Mouse (Mus musculus) neural tube, embryonic 14.5 days (tissue): ENCODE data around the gene Abcb10. TPM values are rescaled to one million over a fixed set of nuclear protein-coding genes. Genes with fewer than 3 reads are reported as not detected.

Experiments
- ATAC-seq: fragments of 200-750 bp; cut with Nextera tagmentation; 2 replicates; pipeline ENCODE4 v1.8.0; 2017; ENCODE audit warnings: low read depth, mild to moderate bottlenecking, moderate TSS enrichment, moderate library complexity
- H3K27ac ChIP-seq: fragments of 300-500 bp; sonication (generic); 2 replicates; pipeline ENCODE4 v1.5.1; 2014; ENCODE audit warnings: low read depth, mild to moderate bottlenecking, control low read depth, low read length, moderate library complexity, mixed read lengths
- H3K27me3 ChIP-seq: fragments of 300-500 bp; sonication (generic); 2 replicates; pipeline ENCODE4 v1.6.1; 2014; ENCODE audit warnings: low read length; ENCODE audit not compliant: control insufficient read depth, insufficient read depth
- H3K36me3 ChIP-seq: fragments of 300-500 bp; sonication (generic); 2 replicates; pipeline ENCODE4 v1.6.1; 2014; ENCODE audit warnings: low read length, mixed read lengths; ENCODE audit not compliant: control insufficient read depth, insufficient read depth
- H3K4me1 ChIP-seq: fragments of 300-500 bp; sonication (generic); 2 replicates; pipeline ENCODE4 v1.6.1; 2014; ENCODE audit warnings: low read length; ENCODE audit not compliant: control insufficient read depth, insufficient read depth
- H3K4me2 ChIP-seq: fragments of 300-500 bp; sonication (generic); 2 replicates; pipeline ENCODE4 v1.6.1; 2014; ENCODE audit warnings: mild to moderate bottlenecking, low read depth, low read length, control low read depth
- H3K4me3 ChIP-seq: fragments of 300-500 bp; sonication (generic); 2 replicates; pipeline ENCODE4 v1.5.1; 2014; ENCODE audit warnings: low read depth, low read length, control low read depth, mixed read lengths
- H3K9ac ChIP-seq: fragments of 300-500 bp; sonication (generic); replicated peaks from 2 replicates; pipeline ENCODE4 v1.6.1; 2014; ENCODE audit warnings: low read depth, mild to moderate bottlenecking, control low read depth, low read length, mixed read lengths
- H3K9me3 ChIP-seq: fragments of 300-500 bp; sonication (generic); 2 replicates; pipeline ENCODE4 v1.6.1; 2016; ENCODE audit warnings: low read length; ENCODE audit not compliant: control insufficient read depth
- WGBS: fragments of 180-500 bp; shearing (Covaris S2); extraction: QIAGEN DNeasy Blood & Tissue Kit; methylation state at CpG from one replicate; pipeline ENCODE4 v1.1.7; 2014; 5-methylcytosine and 5-hydroxymethylcytosine counted together
- polyA plus RNA-seq: library from polyadenylated mRNA; unstranded; fragments of >200 nt; fragmentation: Nextera tagmentation; extraction: Ambion mirVana; gene quantifications from 2 replicates; pipeline ENCODE4 v1.2.1, GENCODE M21; 2014

The Abcb10 gene
- polyA plus RNA-seq, 1 experiment from 2014 or later, result 18.9 TPM

GRCm38 (mm10) chr8:123949686-123949986 is 33.3 kb downstream of the Abcb10 start:
- WGBS, result 6% methylated on average over 10 of the region's 10 CpGs
- ATAC-seq, result peak; percentile 52
- no peaks in the 10 kb centered on the region for H3K27me3 ChIP-seq
- peak overlapping the region; percentile 67 for H3K4me2 ChIP-seq
- peak overlapping the region; percentile 95 for H3K4me3 ChIP-seq
- H3K36me3 ChIP-seq, result peaks cover 16% of the 10 kb centered on the region; the same call in 1 of the 2 replicates
- peak overlapping the region; percentile 82 for H3K27ac ChIP-seq
- no peaks in the 10 kb centered on the region for H3K9me3 ChIP-seq
- peak overlapping the region; percentile 67 for H3K9ac ChIP-seq
- peaks cover 6% of the 10 kb centered on the region; the same call in 1 of the 2 replicates for H3K4me1 ChIP-seq

GRCm38 (mm10) chr8:123948942-123949685 is 33.8 kb downstream of the Abcb10 start, which contains the start of gene Nup133:
Nup133 (minus strand) TSS chr8:123949265.
- H3K4me1 ChIP-seq, result peaks cover 6% of the 10 kb centered on the region; the same call in 1 of the 2 replicates
- H3K27ac ChIP-seq, result peak within 1 kb of the TSS; percentile 82
- ATAC-seq, result peak; percentile 88
- peaks cover 14% of the 10 kb centered on the region; the same call in 1 of the 2 replicates for H3K36me3 ChIP-seq
- no peaks in the 10 kb centered on the region for H3K27me3 ChIP-seq
- peak within 1 kb of the TSS; percentile 67 for H3K4me2 ChIP-seq
- under 1% methylated on average over 77 of the region's 77 CpGs for WGBS
- peak within 1 kb of the TSS; percentile 67 for H3K9ac ChIP-seq
- peak within 1 kb of the TSS; percentile 95 for H3K4me3 ChIP-seq
- no peaks in the 10 kb centered on the region for H3K9me3 ChIP-seq

GRCm38 (mm10) chr8:123929026-123929425 is 53.9 kb downstream of the Abcb10 start:
- Histone ChIP-seq H3K36me3 (peaks cover 12% of the 10 kb centered on the region), H3K4me3 (no peak overlapping the region), H3K4me2 (no peak overlapping the region), H3K9ac (no peak overlapping the region), H3K27me3 (no peaks in the 10 kb centered on the region), H3K9me3 (no peaks in the 10 kb centered on the region), H3K27ac (no peak overlapping the region), H3K4me1 (no peaks in the 10 kb centered on the region)
- WGBS, result 94% methylated on average over 7 of the region's 7 CpGs
- ATAC-seq, result no peak

GRCm38 (mm10) chr8:123925671-123926070 is 57.3 kb downstream of the Abcb10 start:
- H3K4me1 ChIP-seq, result no peaks in the 10 kb centered on the region
- H3K9me3 ChIP-seq, result no peaks in the 10 kb centered on the region
- peaks cover 10% of the 10 kb centered on the region; the same call in 1 of the 2 replicates for H3K36me3 ChIP-seq
- H3K4me2 ChIP-seq, result no peak overlapping the region
- no peaks in the 10 kb centered on the region for H3K27me3 ChIP-seq
- WGBS, result 98% methylated on average over 3 of the region's 3 CpGs
- no peak overlapping the region for H3K4me3 ChIP-seq
- H3K27ac ChIP-seq, result no peak overlapping the region
- no peak overlapping the region for H3K9ac ChIP-seq
- no peak for ATAC-seq

GRCm38 (mm10) chr8:123924719-123925118 is 58.2 kb downstream of the Abcb10 start:
- H3K4me3 ChIP-seq, result no peak overlapping the region
- H3K9ac ChIP-seq, result no peak overlapping the region
- 15% methylated on average over 2 of the region's 2 CpGs for WGBS
- H3K27ac ChIP-seq, result no peak overlapping the region
- no peaks in the 10 kb centered on the region for H3K9me3 ChIP-seq
- no peak overlapping the region for H3K4me2 ChIP-seq
- peaks cover 10% of the 10 kb centered on the region for H3K36me3 ChIP-seq
- no peaks in the 10 kb centered on the region for H3K27me3 ChIP-seq
- ATAC-seq, result peak; percentile 60; the same call in 1 of the 2 replicates
- H3K4me1 ChIP-seq, result no peaks in the 10 kb centered on the region

GRCm38 (mm10) chr8:123914635-123915034 is 68.3 kb downstream of the Abcb10 start:
- Histone ChIP-seq H3K4me2 (no peak overlapping the region), H3K9me3 (no peaks in the 10 kb centered on the region), H3K27ac (no peak overlapping the region), H3K27me3 (no peaks in the 10 kb centered on the region), H3K9ac (no peak overlapping the region), H3K4me3 (no peak overlapping the region), H3K4me1 (no peaks in the 10 kb centered on the region), H3K36me3 (peaks cover 61% of the 10 kb centered on the region)
- no peak for ATAC-seq
- 98% methylated on average over 3 of the region's 3 CpGs for WGBS

- WGBS, result 93% methylated on average over 4 of the region's 4 CpGs
- Histone ChIP-seq H3K4me2 (no peak overlapping the region), H3K4me1 (no peaks in the 10 kb centered on the region), H3K27me3 (no peaks in the 10 kb centered on the region), H3K9me3 (no peaks in the 10 kb centered on the region), H3K9ac (no peak overlapping the region), H3K27ac (no peak overlapping the region), H3K4me3 (no peak overlapping the region), H3K36me3 (peaks cover 55% of the 10 kb centered on the region)
- ATAC-seq, result no peak
These were observed 70.7 kb downstream of the Abcb10 start for GRCm38 (mm10) chr8:123912265-123912664.

GRCm38 (mm10) chr8:123907604-123908003 is 75.3 kb downstream of the Abcb10 start:
- Histone ChIP-seq H3K4me3 (no peak overlapping the region), H3K27ac (no peak overlapping the region), H3K9ac (no peak overlapping the region), H3K9me3 (no peaks in the 10 kb centered on the region), H3K4me1 (no peaks in the 10 kb centered on the region), H3K27me3 (no peaks in the 10 kb centered on the region), H3K4me2 (no peak overlapping the region), H3K36me3 (peaks cover 30% of the 10 kb centered on the region)
- no peak for ATAC-seq
- 92% methylated on average over 6 of the region's 6 CpGs for WGBS

- Histone ChIP-seq H3K27me3 (no peaks in the 10 kb centered on the region), H3K36me3 (peaks cover 7% of the 10 kb centered on the region), H3K4me2 (no peak overlapping the region), H3K4me1 (no peaks in the 10 kb centered on the region), H3K27ac (no peak overlapping the region), H3K9me3 (no peaks in the 10 kb centered on the region), H3K4me3 (no peak overlapping the region), H3K9ac (no peak overlapping the region)
- no peak for ATAC-seq
- 88% methylated on average over 7 of the region's 7 CpGs for WGBS
These were observed 80.3 kb downstream of the Abcb10 start for GRCm38 (mm10) chr8:123902653-123903052.
